Mouse (Mus musculus) kidney, adult 8-10 months (tissue): ENCODE results near the gene Sgsh.
A peak's percentile ranks its signal among the peaks of the same experiment; 100 is the strongest.
"Not testable (repeated sequence)": the region's sequence is repeated elsewhere in the genome, so short reads cannot be mapped to it uniquely, and the experiment has no call there.

Experiments used
- DNase-seq, 2 experiments: peaks; one replicate each; pipeline ENCODE4 v3.0.0; 2022

Gene Sgsh

DNA sequence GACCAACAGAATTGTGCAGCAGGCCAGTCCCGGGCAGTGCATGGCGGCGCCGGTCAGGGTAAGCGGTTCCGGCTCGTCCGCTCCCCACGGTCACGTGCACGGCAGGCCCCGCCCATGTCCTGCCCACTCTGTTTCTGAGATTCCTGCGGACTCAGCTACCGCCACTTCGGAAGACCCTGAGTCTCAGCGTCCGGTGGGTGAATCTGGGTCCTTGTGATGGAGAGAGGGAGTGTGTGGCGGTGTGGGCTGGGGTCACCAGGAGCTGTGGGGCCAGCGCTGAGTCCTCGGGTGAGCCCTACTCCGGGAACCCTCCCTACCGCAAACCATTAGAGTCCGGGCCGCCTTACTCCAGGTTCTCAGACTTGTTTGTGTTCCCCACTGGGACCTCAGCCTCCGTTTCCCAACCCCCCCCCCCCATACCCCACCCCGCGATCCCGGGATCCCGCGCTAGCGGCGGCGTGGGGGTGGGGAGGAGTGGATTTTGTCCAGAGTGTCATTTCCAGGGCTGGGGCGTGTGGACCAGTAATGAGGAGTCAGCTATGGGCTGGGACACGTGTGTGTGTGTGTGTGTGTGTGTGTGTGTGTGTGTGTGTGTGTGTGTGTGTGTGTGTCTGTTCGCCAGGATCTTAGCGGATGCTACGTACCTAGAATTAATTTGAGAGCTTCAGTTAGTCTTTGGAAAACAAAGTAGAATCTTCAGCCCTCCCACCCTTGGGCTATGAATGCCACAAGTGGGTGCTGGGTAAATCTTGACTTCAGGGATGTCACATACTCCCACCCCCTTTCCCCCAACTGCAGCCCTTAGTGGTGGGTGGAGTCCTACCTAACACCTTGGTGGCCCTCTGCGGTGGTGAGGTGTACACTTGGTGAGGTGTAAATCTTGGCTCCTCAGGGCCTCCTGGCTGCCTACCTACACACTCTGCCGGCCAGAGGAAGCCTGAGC lies at the start of gene Sgsh, which contains the start of gene Slc26a11:
Gene Sgsh, minus strand, starts transcription at position 94 of the 943 bp plus-strand sequence.
Gene Slc26a11, plus strand, starts transcription at position 115 of the 943 bp plus-strand sequence.
- peak; percentile 86 to 92 for DNase-seq

DNA sequence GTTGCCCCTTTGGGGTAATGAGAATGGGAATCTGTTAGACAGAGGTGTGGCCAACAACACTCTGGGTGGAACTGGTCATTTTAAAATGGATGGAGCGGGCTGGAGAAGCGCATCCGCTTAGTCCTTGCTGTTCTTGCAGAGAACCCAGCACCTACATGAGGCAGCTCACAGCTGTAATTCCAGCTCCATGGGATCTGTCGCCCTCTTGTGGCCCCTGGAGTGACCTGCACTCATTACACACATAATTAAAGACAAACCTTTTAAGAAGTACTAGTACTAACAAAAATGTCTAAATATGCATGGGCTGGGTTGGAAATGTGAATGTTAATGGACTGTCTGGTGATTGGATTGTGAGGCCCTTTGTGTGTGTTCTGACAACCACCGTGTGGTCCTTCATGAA lies 49.3 kb upstream of the Sgsh start:
- DNase-seq = peak; percentile 20 to 61

DNA sequence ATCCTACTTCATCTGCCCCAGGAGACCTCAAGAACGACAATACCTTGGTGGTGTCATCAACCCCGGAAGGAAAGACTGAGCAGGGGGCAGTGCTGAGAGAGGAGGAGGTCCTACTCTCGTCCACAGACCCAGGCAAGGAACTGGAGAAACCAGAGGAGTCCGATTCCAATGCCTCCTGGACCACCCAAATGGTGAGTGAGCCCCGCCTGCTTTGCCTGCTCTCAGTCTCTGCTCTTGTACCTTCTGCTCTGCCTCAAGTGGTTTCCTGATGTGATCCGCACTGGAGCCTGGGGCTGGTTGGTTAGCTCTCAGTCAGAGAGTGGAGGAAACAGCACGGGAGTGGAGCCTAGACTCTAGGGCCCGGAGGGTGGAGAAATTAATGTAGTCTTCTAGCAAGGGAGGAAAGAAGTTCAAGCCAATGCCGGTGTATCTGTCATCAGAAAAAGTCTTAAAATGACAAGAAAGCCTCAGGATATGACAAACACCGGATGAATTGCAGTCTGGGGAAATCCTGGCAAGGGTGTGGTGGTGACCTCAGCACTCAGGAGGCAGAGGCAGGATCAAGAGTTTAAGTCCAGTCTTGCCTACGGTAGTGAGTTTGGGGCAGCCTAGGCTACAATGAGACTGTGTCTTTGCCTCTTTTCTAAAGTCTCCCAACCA lies 47.3 kb upstream of the Sgsh start:
- no peak for DNase-seq

DNA sequence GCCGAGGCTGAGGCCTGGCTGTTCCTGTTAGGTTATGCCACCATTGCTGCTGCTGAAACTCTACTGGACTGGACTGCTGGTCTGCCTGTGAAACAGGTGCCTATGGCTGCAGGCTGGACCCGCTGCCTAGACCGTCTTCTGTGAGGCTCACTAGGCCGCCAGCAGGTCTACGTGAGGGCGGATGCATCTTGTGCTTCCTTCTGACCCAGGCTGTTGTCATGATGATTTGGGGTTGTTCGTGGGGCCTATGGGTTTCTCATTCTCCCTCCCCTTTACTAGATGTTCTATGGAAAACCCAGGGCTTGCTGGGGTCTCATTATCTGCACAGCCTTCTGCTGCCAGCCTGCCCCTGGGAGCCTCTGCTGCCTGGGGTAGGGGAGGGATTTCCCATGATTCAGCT lies 41.1 kb upstream of the Sgsh start:
- no peak for DNase-seq

DNA sequence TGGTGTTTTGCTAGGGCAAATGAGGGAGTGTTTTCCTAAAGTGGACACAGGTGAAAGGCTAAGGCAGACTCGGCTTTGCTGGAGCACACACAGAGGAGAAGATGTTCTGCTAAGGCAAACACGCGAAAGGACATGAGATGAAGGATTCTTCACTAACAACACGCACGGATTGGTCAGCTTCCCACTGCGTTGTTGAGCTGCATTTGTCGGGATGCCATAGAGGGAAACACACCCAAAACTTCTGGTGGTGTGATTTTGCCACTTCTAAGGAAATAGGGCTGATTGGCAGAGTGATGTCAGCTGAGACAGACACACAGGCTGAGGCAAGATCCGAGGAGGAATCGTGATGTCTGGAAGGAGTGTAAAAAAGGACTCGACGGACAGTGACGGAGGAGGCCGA lies 40.6 kb upstream of the Sgsh start:
- DNase-seq = no peak

DNA sequence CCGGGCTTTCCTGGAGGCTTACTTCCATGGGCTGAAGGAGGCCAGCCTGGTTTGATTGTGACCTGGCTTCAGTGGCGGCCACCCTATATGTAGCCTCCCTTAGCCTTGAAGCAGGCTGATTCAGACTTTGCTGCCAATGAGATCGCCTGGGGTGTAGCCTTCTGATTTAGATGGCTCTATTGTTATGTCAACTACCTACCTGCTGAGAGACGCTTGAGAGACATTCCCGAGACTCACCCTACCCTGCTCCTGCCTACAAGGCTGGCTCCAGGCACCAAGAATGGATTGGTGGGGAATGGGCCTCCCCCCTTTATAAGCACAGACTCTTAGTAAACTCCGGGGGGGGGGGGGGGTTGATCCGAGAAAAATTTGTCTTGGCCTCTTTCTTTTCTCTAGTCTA lies 40.1 kb upstream of the Sgsh start:
- DNase-seq = no peak

DNA sequence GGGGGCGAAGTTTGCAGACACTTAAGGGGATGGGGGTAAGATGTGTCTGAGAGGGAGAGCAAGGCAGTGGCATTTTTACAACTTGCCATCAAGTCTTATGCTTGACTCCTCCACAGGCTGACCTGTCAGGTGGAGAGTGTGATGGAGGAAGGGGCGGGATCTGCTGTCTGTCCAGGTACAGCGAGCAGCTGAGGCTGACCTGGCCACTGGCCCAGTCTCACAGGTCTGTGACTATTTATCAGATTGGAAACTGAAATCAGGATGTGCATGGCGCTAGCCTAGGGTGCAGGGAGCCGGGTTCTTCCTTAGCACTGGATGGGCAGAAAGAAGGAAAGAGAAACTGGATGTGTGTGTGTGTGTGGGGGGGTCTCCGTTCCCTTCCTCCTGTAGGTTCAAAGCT lies 38.9 kb upstream of the Sgsh start:
- no peak for DNase-seq

DNA sequence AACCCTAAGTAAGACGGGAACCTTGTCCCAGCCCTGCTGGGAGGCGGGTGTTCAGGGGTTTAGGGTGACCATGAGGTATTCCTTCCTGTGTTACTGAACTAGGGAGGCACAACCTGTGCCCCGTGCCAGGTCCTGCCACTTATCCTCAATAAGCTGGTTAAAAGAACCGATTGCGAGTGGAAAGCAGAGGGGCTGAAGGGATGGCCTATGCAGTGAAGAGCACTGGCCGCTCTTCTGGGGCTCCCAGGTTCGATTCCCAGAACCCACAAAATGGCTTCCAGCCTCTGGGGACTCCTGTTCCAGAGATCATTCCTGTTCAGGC lies 38.1 kb upstream of the Sgsh start:
- no peak for DNase-seq

DNA sequence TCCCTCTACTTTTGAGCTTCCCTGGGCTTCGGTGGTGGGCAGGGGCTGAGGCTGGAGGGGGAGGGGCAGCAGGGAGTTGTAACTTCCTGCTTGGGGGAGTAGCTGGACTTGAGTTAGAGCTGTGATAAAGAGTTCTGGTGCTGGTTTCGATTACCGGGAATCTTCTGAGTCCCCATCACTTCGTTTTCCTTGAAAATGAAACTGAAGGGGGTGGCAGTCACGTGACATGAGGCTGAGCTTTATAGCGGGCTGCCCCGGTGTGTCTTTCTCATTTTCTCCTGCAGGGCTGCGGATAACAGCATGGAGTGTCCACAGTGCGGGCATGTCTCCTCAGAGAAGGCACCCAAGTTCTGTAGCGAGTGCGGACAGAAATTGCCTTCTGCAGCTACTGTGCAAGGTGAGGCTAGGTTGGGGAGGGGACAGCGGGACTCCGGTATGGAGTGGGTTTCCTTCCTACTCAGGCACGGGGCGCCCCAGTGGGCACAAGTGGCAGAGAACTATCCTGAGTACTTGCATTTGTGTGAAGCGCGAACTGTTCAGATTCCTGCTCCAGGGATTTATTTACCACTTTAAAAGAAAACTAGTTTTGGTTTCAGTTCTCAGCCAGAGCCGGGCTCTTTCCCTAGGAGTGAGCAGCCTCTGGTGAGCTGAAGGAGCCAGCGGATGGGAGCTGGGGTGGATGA lies 37.6 kb upstream of the Sgsh start, which contains the start of gene Rnf213:
Gene Rnf213, plus strand, starts transcription at position 301 of the 683 bp plus-strand sequence.
- DNase-seq = peak; percentile 62 to 74

DNA sequence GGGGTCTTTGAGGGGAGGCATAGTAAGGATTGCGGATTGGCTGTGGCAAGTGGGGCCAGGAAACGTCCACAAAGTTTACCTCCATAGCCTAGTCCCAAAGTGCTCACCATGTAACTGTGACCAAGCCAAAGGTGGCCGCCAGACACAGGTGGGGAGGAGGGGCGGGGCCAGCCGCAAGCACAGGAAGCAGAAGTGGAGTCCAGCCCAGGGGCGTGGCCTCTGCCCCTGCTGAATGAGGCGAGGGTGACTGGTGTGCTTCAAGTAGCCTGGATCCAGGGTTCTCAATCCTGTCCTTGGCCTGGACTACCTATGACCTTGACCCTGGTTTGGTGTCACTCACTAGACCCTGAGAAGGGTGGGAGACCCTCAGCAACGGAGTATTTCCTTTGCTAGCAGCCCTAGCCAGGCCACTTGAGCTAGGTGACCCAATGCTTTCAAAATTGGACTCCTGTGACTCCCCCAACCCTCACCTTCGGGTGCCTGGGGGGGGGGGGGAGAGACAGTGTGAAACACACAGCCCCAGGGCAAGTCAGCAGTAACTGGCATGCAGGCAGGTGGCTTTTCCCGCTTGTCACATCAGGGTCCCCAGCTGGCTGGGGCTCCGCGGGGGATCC lies 36.8 kb upstream of the Sgsh start:
- peak; percentile 83 to 88 for DNase-seq

DNA sequence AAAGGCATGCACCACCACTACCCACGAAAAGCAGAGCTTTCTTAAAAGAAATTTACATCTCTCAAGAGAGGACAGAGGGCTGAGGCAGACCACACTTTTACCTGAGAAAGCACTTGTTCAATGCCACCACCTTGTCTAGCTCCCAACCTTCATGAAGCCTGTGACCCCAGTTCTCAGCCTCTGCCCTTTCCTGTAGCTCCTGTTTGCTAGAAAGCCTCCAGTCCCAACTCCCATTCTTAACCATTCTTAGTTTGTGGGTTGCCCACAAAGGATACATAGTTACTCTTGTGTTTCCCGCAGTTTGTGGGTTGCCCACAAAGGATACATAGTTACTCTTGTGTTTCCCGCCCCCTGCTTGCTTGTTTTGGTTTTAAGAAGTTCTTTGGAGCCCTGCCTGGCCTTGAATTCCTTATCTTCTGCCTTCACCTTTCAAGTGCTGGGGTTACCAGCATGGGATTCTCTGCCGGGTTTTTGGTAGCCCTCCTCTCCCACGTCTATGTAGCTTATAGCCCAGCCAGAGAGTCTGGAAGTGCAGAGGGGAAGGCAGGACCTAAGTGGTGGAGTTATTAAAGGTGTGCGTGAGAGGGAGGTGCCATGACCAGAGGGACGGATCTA lies 36.2 kb upstream of the Sgsh start:
- DNase-seq = peak in 1 of 2 experiments; percentile 7

DNA sequence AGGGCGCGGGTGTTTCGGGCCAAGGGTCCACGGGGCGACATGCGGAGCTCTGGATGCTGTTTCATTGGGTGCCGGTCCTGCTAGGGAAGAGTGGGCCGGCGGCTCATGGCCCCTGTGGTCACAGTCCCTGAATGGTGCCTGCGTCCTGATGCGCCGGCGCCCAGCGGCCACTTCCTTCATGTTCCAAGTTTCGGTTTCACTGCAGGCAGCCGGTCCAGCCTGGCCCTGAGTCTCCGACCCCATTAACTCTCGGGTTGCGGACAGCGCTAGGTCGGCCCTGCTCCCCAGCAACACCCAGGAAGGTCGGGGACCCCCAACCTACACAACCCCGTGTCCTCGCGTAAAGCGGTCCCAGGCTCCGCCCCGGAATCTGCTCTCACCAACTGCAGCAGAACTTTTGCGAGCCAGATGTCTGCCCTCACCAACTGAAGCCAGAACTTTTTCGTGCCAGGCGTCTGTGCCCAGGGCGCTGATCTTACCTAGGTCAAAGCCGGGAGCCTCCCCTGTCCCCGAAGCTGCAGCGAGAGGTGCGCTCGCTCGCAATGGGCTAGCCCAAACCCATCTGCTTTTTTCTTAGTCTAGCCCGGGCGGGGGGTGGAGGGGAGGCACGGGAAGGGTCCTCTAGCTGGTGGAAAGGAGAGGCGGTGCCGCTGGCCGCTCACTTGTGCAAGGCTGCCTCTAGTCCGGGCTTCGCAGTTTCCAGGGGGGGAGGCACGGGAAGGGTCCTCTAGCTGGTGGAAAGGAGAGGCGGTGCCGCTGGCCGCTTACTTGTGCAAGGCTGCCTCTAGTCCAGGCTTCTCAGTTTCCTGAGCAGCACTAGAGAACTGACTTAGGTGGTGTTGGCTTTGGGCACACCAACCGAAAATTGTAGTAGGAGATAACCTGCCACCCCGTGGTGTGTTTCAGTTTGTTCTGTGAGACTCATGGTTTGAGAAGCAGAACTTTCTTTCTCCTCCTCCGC lies 35.2 kb upstream of the Sgsh start:
- peak; percentile 70 to 75 for DNase-seq

DNA sequence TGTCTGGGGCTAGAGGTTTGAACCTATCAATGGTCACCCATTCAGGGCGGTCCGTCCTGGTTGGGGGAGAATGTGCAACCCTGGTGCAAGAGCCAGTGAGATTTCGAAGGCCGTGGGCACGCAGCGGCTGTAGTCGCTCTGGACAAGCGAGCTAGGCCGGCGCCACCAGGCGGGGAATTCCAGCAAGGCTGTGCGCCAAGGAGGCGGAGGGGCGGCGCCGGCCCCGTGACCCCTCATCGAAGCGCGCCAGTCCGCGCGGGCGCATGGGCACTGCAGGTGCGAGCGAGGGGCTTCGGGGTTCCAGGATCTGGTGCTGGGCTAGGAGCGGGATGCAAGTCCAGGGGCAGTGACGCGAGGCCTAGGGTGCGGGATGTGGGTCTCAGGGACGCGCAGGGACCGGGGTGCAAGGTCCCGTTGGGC lies 34.5 kb upstream of the Sgsh start:
- peak; percentile 75 to 79 for DNase-seq

DNA sequence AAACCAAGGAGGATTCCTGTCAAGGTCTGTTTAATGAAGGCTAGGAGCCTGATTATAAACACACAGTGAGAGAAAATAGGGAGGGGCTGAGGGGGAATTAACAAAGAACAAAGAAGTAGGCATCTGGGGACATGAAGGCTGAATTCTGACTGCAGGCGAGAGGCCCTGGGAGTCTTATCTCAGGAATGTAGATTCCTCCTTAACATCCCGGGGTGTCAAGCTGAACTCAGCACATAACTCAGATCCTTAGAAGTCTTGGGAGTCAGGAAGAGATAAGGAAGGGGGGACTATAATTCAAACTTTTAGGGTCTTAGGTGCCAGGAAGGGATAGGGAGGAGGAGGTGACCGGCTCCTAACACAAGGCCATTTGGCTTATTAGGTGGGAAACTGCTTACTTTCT lies 31.9 kb upstream of the Sgsh start:
- DNase-seq = not testable (repeated sequence)

DNA sequence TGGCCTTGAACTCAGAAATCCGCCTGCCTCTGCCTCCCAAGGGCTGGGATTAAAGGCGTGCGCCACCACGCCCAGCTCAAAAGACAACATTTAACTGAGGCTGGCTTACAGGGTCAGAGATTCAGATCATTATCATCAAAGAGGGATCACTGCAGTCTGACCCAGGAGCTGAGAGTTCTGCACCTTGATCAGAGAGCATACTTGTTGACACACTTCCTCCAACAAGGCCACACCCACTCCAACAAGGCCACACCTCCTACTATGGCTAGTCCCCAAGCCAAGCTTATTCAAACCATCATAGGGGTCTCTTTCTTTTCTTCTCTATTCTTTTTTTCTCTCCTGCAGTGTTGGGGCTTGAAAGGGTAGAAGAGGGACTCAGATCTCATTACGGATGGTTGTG lies 31.0 kb upstream of the Sgsh start:
- DNase-seq = no peak

DNA sequence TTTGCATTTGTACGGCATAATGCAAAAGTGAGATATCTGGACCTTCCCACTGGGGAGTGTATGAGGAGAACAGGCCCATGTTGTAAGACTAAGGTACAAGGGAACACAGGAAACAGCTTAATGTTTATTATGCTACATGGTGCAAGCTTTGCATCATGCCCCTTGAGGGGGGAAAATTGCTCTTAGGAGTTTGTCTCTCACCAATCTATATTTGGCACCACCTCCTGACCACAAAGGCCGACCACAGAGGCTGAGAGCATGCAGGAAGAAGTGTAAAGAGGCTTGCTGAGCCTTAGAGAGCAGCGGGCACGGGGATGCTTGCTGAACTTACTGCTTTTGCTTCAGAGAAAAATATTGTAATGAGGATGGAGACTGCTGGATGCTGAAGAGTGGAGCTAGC lies 29.6 kb upstream of the Sgsh start:
- no peak for DNase-seq

DNA sequence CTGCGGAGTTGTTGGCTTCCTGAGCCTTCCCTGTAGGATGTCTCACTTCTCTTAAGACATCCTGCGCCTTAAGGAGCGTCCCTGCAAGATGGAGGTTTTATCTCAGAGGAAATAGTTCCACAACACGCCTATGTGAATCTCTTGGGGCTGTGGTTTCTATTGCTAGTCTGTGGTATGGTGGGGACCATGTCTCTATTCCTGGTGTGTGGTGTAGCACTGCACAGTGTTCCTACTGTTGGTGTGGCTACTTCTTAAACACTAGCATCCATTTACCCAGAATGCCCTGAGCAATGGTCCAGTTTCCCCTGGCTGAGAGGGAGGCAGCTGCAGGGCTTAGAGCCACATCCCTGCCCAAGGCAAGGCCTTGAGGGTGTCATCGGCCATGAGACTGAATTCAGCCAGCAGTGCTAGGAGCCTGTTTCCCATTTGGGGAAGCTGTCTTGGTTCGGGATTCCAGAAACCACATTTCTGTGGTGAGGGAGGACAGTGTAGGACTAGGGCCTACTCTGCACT lies 27.1 kb upstream of the Sgsh start:
- DNase-seq = no peak

DNA sequence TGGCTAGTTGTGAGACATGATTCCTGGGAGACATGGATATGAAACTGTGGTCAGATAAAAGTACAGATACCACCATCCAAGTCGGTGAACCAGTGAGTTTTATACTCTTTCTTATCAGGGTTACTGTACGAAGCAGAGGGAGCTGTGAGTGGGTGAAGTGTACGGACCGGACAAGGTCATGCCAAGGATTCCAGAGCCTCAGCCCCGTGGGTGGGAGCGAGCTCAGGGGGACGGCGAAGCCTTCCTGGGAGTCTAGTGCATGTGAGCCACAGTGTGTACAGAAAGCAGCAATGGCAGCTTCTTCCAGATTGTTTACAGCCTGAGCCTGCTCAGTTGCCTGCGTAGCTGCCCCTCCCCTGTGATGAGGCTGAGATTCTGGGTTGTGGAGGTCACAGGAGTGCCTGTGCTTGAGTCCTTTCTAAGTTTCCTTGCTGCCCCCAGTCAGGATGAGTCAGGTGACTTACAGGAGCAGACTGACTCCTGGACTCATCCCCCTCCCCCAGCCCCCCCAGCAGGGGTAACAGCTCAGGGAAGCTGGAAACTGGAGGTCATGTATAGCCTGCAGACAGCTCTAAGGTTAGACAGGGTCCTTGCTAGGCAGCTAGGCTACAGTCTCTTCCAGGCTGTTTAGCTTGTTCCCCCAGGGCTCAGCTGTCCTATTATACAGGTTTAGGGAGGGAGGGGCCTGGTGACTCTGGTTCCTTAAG lies 26.4 kb upstream of the Sgsh start:
- DNase-seq = no peak

DNA sequence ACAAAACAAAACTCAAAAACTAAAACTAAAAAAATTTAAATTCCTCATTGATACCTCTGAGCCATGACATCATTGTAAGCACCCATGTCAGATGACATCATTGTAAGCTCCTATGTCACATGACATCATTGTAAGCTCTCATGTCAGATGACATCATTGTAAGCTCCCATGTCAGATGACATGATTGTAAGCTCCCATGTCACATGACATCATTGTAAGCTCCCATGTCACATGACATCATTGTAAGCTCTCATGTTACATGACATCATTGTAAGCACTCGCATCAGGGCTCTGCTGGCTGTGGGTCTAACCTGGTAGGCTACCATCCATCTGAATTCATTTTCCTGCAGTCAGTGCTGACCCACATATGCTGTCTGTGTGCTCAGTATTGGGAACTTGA lies 23.2 kb upstream of the Sgsh start:
- DNase-seq = no peak

DNA sequence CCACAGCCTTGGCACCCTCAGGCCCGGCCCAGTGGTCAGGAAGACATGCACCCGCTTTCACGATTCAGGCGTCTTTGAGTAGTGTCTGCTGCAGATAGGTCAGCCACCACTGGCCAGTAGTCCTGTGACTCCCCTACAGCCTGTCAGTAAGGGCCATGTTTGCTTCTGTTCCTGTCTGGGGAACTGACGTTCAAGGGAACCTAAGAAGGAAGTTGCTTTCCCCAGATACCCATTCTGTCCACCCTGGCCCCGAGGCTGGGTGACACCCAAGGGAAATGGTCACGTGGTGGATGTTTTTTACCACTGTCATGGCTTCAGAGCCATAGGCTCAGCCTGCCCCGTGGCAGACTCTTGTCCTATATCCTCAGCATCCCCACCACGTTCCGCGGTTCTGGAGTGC lies 22.0 kb upstream of the Sgsh start:
- DNase-seq = no peak

DNA sequence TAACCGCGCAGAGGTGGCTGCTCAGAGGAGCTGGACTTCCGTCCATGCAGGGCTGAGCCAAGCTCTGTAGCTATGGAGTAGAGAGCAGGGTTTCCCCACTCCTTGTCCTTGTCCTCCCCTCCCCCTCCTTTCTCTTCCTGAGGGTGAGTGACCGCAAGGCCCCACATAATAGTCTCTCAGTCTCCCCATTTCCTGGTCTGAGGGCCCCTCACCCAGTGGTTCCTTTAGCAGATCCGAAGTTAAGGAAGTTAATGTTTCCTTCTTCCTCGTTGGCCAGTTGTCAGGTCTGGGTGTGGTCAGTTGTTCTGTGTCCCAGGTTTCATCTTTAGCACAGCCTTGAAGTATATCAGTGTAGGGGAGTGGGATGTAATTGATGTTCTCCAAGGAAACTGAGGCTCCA lies 20.1 kb upstream of the Sgsh start:
- no peak for DNase-seq
